Mouse (Mus musculus) liver, embryonic 11.5 days (tissue): ENCODE results near the gene Srsf1. TPM values are rescaled to one million over a fixed set of nuclear protein-coding genes. Genes with fewer than 3 reads are reported as not detected.
A peak's percentile ranks its signal among the peaks of the same experiment; 100 is the strongest.
"Not testable (repeated sequence)": the region's sequence is repeated elsewhere in the genome, so short reads cannot be mapped to it uniquely, and the experiment has no call there.

Experiments
- ATAC-seq: fragments of 200-750 bp; cut with Nextera tagmentation; replicated peaks from 2 replicates; pipeline ENCODE4 v1.8.0; 2017; ENCODE audit warnings: moderate number of reproducible peaks, mild to moderate bottlenecking, moderate TSS enrichment, moderate library complexity; ENCODE audit not compliant: low FRiP score
- DNase-seq: peaks from one replicate; pipeline ENCODE4 v3.0.0-alpha.2; 2017; ENCODE audit warnings: low spot score
- H3K27ac ChIP-seq: fragments of 300-500 bp; sonication (generic); 2 replicates; pipeline ENCODE4 v1.5.1; 2014; ENCODE audit warnings: mild to moderate bottlenecking, low read depth, low read length, control low read depth
- H3K27me3 ChIP-seq: fragments of 300-500 bp; sonication (generic); replicated peaks from 2 replicates; pipeline ENCODE4 v1.6.1; 2014; ENCODE audit warnings: low read length, mixed read lengths; ENCODE audit not compliant: control insufficient read depth, insufficient read depth
- H3K36me3 ChIP-seq: fragments of 300-500 bp; sonication (generic); 2 replicates; pipeline ENCODE4 v1.6.1; 2014; ENCODE audit warnings: mild to moderate bottlenecking, low read length, moderate library complexity, mixed read lengths; ENCODE audit not compliant: control insufficient read depth, insufficient read depth
- H3K4me1 ChIP-seq: fragments of 300-500 bp; sonication (generic); replicated peaks from 2 replicates; pipeline ENCODE4 v1.6.1; 2014; ENCODE audit warnings: low read length, mixed read lengths; ENCODE audit not compliant: control insufficient read depth, insufficient read depth
- H3K4me2 ChIP-seq: fragments of 300-500 bp; sonication (generic); 2 replicates; pipeline ENCODE4 v1.6.1; 2014; ENCODE audit warnings: mild to moderate bottlenecking, control low read depth, moderate library complexity
- H3K4me3 ChIP-seq: fragments of 300-500 bp; sonication (generic); 2 replicates; pipeline ENCODE4 v1.5.1; 2014; ENCODE audit warnings: low read depth, low read length, control low read depth
- H3K9ac ChIP-seq: fragments of 300-500 bp; sonication (generic); 2 replicates; pipeline ENCODE4 v1.6.1; 2014; ENCODE audit warnings: low read depth, low read length, control low read depth
- H3K9me3 ChIP-seq: fragments of 300-500 bp; sonication (generic); 2 replicates; pipeline ENCODE4 v1.6.1; 2016; ENCODE audit warnings: low read length, inconsistent platforms, mixed read lengths; ENCODE audit not compliant: control insufficient read depth
- WGBS: fragments of 180-500 bp; shearing (Covaris S2); extraction: QIAGEN DNeasy Blood & Tissue Kit; methylation state at CpG from one replicate; pipeline ENCODE4 v1.1.7; 2014; 5-methylcytosine and 5-hydroxymethylcytosine counted together
- polyA plus RNA-seq: library from polyadenylated mRNA; unstranded; fragments of >200 nt; fragmentation: Nextera tagmentation; extraction: Ambion mirVana; gene quantifications from 2 replicates; pipeline ENCODE4 v1.2.1, GENCODE M21; 2014

The Srsf1 gene
- polyA plus RNA-seq, 1 experiment from 2014 or later: 323 TPM

DNA sequence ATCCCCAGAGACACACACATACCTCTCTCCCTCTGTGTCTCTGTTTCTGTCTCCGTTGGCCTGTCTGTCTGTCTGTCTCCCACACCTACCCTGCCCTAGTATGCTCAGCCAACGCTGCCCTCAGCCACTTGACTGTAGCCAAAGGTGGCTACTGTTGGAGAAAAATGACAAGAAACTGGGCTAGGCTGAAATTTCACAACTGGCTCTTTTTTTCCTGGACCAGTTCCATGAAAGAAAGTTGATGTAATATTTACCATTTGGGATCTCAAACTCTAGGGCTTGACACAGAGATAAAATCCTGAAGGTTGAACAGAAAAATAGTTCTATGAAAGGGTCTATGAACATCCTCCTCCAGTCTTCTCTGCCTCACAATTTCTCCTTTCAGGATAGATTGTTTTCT is 16.3 kb upstream of the Srsf1 start:
- ATAC-seq: no peak
- no peak for DNase-seq
- WGBS: 80% methylated on average over 2 of the region's 2 CpGs

DNA sequence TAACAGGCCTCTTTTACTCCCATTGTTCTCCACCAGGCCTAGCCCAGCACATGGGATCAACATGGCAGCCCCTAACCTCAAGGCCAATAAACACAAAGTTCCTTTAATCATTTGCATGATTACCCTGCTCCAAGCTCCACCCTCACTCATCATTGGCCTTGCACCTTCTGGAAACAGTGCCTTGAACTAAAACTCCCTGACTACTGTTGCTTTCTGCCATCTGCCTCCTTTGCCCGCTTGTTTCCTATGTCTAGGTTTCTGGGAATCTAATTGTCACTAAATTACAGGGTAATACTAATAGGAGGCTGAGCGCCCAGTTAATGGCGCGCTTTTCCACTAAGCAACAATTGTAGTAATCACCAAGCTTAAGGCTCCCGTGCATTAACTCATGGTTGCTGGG is 15.4 kb upstream of the Srsf1 start:
- Histone ChIP-seq H3K4me3 (no peak overlapping the region), H3K4me1 (no peaks in the 10 kb centered on the region), H3K36me3 (no peaks in the 10 kb centered on the region), H3K9me3 (no peaks in the 10 kb centered on the region), H3K27me3 (no peaks in the 10 kb centered on the region; the same call in 1 of the 2 replicates), H3K4me2 (no peak overlapping the region), H3K9ac (no peak overlapping the region), H3K27ac (no peak overlapping the region)
- DNase-seq (no peak), ATAC-seq (no peak)
- 87% methylated on average over 5 of the region's 5 CpGs for WGBS

More for the DNA sequence above, 16.3 kb upstream of the Srsf1 start:
- H3K4me1 ChIP-seq: no peaks in the 10 kb centered on the region
- no peaks in the 10 kb centered on the region; the same call in 1 of the 2 replicates for H3K27me3 ChIP-seq
- no peak overlapping the region for H3K4me2 ChIP-seq
- H3K27ac ChIP-seq: no peak overlapping the region
- H3K9ac ChIP-seq: no peak overlapping the region
- H3K36me3 ChIP-seq: no peaks in the 10 kb centered on the region
- H3K9me3 ChIP-seq: no peaks in the 10 kb centered on the region
- H3K4me3 ChIP-seq: no peak overlapping the region

DNA sequence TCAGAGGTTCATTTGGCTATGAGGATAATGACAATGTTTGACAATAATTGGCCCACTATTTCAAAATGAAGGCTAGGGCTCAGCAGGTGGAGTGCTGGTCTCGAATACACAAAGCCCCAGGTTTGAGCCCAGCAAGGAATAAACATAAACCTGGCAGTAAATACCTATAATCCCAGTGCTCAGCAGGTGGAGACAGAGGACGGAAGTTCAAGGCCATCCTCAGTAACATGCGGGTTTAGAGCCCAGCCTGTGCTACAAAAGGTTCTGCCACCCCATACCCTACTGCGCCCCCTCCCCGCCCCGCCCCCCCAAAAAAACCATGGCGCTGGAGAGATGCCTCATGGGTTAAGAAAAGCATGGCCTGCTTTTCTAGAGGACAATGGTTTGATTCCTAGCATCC is 11.2 kb upstream of the Srsf1 start:
- Histone ChIP-seq H3K9me3 (no peaks in the 10 kb centered on the region), H3K4me3 (no peak overlapping the region), H3K9ac (no peak overlapping the region), H3K27me3 (no peaks in the 10 kb centered on the region), H3K27ac (no peak overlapping the region), H3K4me2 (no peak overlapping the region), H3K36me3 (no peaks in the 10 kb centered on the region), H3K4me1 (no peaks in the 10 kb centered on the region)
- ATAC-seq: no peak
- no peak for DNase-seq
- WGBS: 74% methylated on average over 7 of the region's 7 CpGs

DNA sequence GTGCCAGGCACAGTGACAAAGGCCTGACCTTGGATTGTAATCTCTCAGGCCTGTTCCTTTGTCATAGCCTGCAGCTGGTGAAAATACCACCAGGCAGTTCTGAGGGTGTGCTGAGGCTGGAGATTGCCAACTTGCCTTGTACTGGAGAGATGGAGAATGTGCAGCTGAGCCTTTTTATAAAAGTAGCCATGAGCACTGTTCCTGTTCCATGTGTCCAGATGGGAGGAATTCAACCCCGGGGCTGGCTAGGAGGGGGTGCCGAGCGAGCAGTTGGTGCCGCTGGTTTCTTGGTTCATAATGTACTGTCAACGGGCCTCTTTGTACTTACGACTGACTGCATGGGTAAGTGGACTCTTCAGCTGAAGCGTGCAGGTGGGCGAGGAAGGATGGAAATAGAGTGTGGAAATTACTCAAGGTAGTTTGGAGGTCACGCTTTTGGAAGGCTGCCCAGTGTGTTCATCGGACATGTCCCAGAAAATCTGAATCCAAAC is 10.4 kb upstream of the Srsf1 start:
- Histone ChIP-seq H3K9me3 (no peaks in the 10 kb centered on the region), H3K4me2 (no peak overlapping the region), H3K4me1 (no peaks in the 10 kb centered on the region), H3K27me3 (no peaks in the 10 kb centered on the region), H3K4me3 (no peak overlapping the region), H3K27ac (no peak overlapping the region), H3K9ac (no peak overlapping the region), H3K36me3 (no peaks in the 10 kb centered on the region)
- no peak for DNase-seq
- 91% methylated on average over 10 of the region's 10 CpGs for WGBS
- ATAC-seq: no peak

DNA sequence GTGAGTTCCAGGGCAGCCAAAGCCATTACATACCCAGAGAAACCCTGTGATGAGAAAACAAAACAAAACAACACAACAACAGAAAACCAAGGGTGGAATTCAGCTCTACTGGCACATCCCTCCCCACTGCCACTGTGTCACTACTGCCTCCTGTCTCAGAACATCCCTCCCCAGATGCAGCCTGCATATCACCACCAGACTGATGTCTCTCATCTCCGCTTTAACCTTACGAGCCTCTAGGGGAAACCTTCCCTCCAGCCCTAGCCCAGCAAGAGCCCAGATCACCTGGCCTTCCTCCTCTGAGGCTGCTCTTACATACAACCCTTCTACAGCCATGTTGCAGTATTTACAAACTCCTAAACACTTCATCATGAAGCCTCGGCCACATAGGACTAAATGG is 9.8 kb upstream of the Srsf1 start:
- no peak overlapping the region for H3K4me3 ChIP-seq
- WGBS: 80% methylated on average over 3 of the region's 3 CpGs
- no peak overlapping the region for H3K27ac ChIP-seq
- no peak overlapping the region for H3K9ac ChIP-seq
- H3K36me3 ChIP-seq: no peaks in the 10 kb centered on the region
- no peak overlapping the region for H3K4me2 ChIP-seq
- DNase-seq: no peak
- ATAC-seq: no peak
- H3K4me1 ChIP-seq: no peaks in the 10 kb centered on the region
- H3K27me3 ChIP-seq: no peaks in the 10 kb centered on the region
- H3K9me3 ChIP-seq: no peaks in the 10 kb centered on the region

GRCm38 (mm10) chr11:88039066-88039465 is 8.1 kb upstream of the Srsf1 start:
- H3K27me3 ChIP-seq: no peaks in the 10 kb centered on the region
- H3K4me2 ChIP-seq: no peak overlapping the region
- ATAC-seq (no peak), DNase-seq (no peak)
- no peak overlapping the region for H3K9ac ChIP-seq
- WGBS: 88% methylated on average over 1 of the region's 1 CpGs
- H3K4me1 ChIP-seq: no peaks in the 10 kb centered on the region
- H3K36me3 ChIP-seq: no peaks in the 10 kb centered on the region
- no peak overlapping the region for H3K4me3 ChIP-seq
- H3K27ac ChIP-seq: no peak overlapping the region
- H3K9me3 ChIP-seq: no peaks in the 10 kb centered on the region

- Histone ChIP-seq H3K4me1 (peaks cover 7% of the 10 kb centered on the region), H3K4me3 (no peak overlapping the region), H3K36me3 (peaks cover 2% of the 10 kb centered on the region; the same call in 1 of the 2 replicates), H3K27ac (no peak overlapping the region), H3K9me3 (no peaks in the 10 kb centered on the region), H3K27me3 (no peaks in the 10 kb centered on the region), H3K9ac (no peak overlapping the region), H3K4me2 (no peak overlapping the region)
- DNase-seq: no peak
- no peak for ATAC-seq
Measured at GRCm38 (mm10) chr11:88044314-88044713, 2.9 kb upstream of the Srsf1 start.

DNA sequence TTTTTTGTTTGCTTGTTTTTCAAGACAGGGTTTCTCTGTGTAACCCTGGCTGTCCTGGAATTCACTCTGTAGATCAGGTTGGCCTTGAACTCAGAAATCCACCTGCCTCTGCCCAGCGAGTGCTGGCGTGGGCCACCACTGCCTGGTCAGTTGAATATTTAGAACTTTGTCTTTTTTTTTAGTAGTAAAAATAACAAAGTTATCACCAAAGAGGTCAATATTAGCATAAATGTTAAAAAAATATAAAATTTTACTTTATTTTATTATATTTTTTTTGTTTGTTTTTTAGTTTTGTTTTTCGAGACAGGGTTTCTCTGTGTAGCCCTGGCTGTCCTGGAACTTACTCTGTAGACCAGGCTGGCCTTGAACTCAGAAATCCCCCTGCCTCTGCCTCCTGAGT is 2.0 kb upstream of the Srsf1 start:
- not testable (repeated sequence) for H3K36me3 ChIP-seq, H3K9ac ChIP-seq, H3K9me3 ChIP-seq, H3K27ac ChIP-seq, H3K4me3 ChIP-seq, ATAC-seq, H3K27me3 ChIP-seq, H3K4me2 ChIP-seq, DNase-seq
- H3K4me1 ChIP-seq: peaks cover 15% of the 10 kb centered on the region
- WGBS: 88% methylated on average over 3 of the region's 3 CpGs

DNA sequence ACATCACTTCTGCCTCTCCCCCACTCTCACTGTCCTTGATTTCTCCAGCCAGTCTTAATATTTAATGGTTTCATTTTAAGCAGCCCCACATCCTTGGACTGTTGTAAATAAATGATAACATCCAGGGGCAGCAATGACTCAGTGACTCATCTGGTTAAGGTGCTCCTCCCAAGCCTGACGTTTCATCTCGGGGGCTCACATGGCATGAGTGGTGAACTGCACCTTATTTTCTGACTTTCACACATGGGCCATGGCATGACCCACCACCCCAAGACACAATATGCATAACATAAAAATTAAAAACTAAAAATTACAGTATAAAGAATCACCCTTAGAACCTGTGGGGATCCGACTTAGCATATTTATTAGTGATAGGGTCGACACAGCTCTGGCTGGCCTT is 1.3 kb upstream of the Srsf1 start:
- H3K9ac ChIP-seq: peak overlapping the region; percentile 100
- peaks cover 11% of the 10 kb centered on the region; the same call in 1 of the 2 replicates for H3K36me3 ChIP-seq
- 67% methylated on average over 4 of the region's 4 CpGs for WGBS
- H3K9me3 ChIP-seq: no peaks in the 10 kb centered on the region
- H3K27ac ChIP-seq: peak overlapping the region; percentile 100; the same call in 1 of the 2 replicates
- no peaks in the 10 kb centered on the region for H3K27me3 ChIP-seq
- peak overlapping the region; percentile 83 for H3K4me2 ChIP-seq
- no peak for ATAC-seq
- DNase-seq: no peak
- peak overlapping the region; percentile 91 for H3K4me3 ChIP-seq
- peaks cover 17% of the 10 kb centered on the region for H3K4me1 ChIP-seq
